In genomic region chr7:77558536-77558935, GRCm38 (mm10) we compare ENCODE assay signal across 18 mouse cellular contexts.
DNase-seq lines count a peak whose midpoint lies in the region; ATAC-seq lines count a peak whose summit lies in the region.
"Had no signal": no experiment of that assay in that cellular context is flagged by ENCODE, and none has a peak within 500 bp of the region (broad histone marks: within the 10 kb centered on the region; RNA-seq: fewer than 3 reads in every experiment).

No protein-coding gene starts in this region.

- ATAC-seq in cerebellum, adult (ENCODE audit: insufficient number of reproducible peaks, low FRiP score, low TSS enrichment) = peak; percentile 76
- ATAC-seq: CD4-positive, CD25-positive, alpha-beta regulatory T cell, adult 4 months; forebrain, embryonic 14.5 days; hindbrain, postnatal 0 days had no signal

- DNase-seq in cerebellum, postnatal 4 days (ENCODE audit: low spot score in 2 of 2) = no peak
- DNase-seq in cerebellum, adult 11 months = peak; percentile 6
- peak; percentile 11 for DNase-seq in cerebellum, adult 8-10 months
- DNase-seq in cerebellum, postnatal 14 days = peak; percentile 53 to 73
- DNase-seq in urinary bladder, postnatal 4 days (ENCODE audit: low spot score in 2 of 2) = no peak
- DNase-seq in embryo, embryonic 11 days = no peak
- DNase-seq in heart, adult 8-10 months (ENCODE audit: low spot score) = no peak
- DNase-seq: adrenal gland, adult 8-10 months; adrenal gland, postnatal 36 days; B cell, adult 2 months; gastrocnemius, postnatal 36 days; heart, adult 11 months; heart, postnatal 14 days; kidney, adult 11 months had no signal

Comparison
In these comparisons a context has a peak if more than half of its experiments do, and no peak if none do; other contexts are left out.
1. DNase-seq: peak in cerebellum, adult 11 months (single experiment), cerebellum, adult 8-10 months (single experiment) and cerebellum, postnatal 14 days (2 of 2); none in cerebellum, postnatal 4 days (0 of 2), urinary bladder, postnatal 4 days (0 of 2), embryo, embryonic 11 days (single experiment) and heart, adult 8-10 months (single experiment).